ENCODE assay signal across 18 mouse cellular contexts in genomic region chr14:39155462-39155861, GRCm38 (mm10).
DNase-seq lines count a peak whose midpoint lies in the region.
"Had no signal": no experiment of that assay in that cellular context is flagged by ENCODE, and none has a peak within 500 bp of the region (broad histone marks: within the 10 kb centered on the region; RNA-seq: fewer than 3 reads in every experiment).

No protein-coding gene starts in this region.

- DNase-seq in layer of hippocampus, adult 11-12 months (ENCODE audit: low spot score) = peak; percentile 17
- DNase-seq in layer of hippocampus, postnatal 25 days (ENCODE audit: extremely low spot score in 1 of 2, low spot score in 1 of 2) = no peak
- DNase-seq in left cerebral cortex, adult 11 months (ENCODE audit: low spot score) = peak; percentile 7
- no peak for DNase-seq in left cerebral cortex, postnatal 4 days
- peak; percentile 60 for DNase-seq in brain, adult 2 months (ENCODE audit: low read depth, low spot score)
- peak; percentile 38 for DNase-seq in telencephalon, adult 2 months (ENCODE audit: low read depth, low spot score)
- no peak for DNase-seq in urinary bladder, postnatal 14 days (ENCODE audit: low spot score)
- DNase-seq: adrenal gland, postnatal 10 days; adrenal gland, postnatal 36 days; B cell, adult 2 months; cerebellum, adult 11 months; cerebellum, adult 2 months; cerebellum, adult 9-11 months; cerebellum, postnatal 25 days; forebrain, postnatal 0 days; gastrocnemius, postnatal 10 days; gastrocnemius, postnatal 36 days; heart, adult 2 months had no signal

- intact Hi-C loops in left cerebral cortex, postnatal 4 days (cut with DNase I) = no loop called here

Comparison
In these comparisons a context has a peak if more than half of its experiments do, and no peak if none do; other contexts are left out.
1. DNase-seq: peak in layer of hippocampus, adult 11-12 months (single experiment), left cerebral cortex, adult 11 months (single experiment), brain, adult 2 months (single experiment) and telencephalon, adult 2 months (single experiment); none in layer of hippocampus, postnatal 25 days (0 of 2), left cerebral cortex, postnatal 4 days (single experiment) and urinary bladder, postnatal 14 days (single experiment).